Comparison of ENCODE assay signal across 10 mouse cellular contexts in the genomic region with DNA sequence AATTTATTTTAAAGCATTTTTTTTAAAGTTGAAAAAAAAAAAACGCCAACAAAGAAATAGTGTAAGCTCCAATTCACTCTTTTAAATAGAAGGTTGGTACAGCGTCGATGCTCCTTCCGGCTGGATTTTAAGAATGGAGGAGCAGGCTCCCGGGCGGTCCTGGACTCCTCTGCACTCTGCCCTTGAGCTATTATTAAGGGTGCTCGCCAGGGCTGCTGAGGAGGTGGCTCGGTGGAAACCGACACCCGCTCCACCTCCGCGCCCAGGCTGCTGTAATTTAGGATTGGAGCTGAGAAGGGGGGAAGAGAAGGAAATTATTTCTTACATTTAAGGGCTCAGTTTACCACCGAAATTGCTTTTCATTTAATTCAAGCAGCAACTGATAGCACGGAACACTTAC.
DNase-seq lines count a peak whose midpoint lies in the region; ATAC-seq and TF ChIP-seq lines count a peak whose summit lies in the region.
"Had no signal": no experiment of that assay in that cellular context is flagged by ENCODE, and none has a peak within 500 bp of the region (broad histone marks: within the 10 kb centered on the region; RNA-seq: fewer than 3 reads in every experiment).

No protein-coding gene starts in this region.

- no peaks in the 10 kb centered on the region for H3K36me3 ChIP-seq in limb, embryonic 14.5 days (ENCODE audit: control insufficient read depth, insufficient read depth, low read length)
- H3K36me3 ChIP-seq: lung, embryonic 15.5 days had no signal

- ATAC-seq in limb, embryonic 14.5 days (ENCODE audit: low FRiP score, low read depth), result no peak

- no peaks in the 10 kb centered on the region for H3K9me3 ChIP-seq in limb, embryonic 14.5 days (ENCODE audit: control insufficient read depth, low read length)
- H3K9me3 ChIP-seq: lung, embryonic 15.5 days had no signal

- WGBS in limb, embryonic 14.5 days, result 15% methylated on average over 14 of the region's 14 CpGs

- peaks cover 3% of the 10 kb centered on the region; the same call in 1 of the 2 replicates for H3K4me1 ChIP-seq in limb, embryonic 14.5 days (ENCODE audit: control insufficient read depth, insufficient read depth, low read length)
- H3K4me1 ChIP-seq: lung, embryonic 15.5 days had no signal

- no peak overlapping the region for H3K27ac ChIP-seq in limb, embryonic 14.5 days (replicated peaks; ENCODE audit: low read depth, low read length)
- H3K27ac ChIP-seq: lung, embryonic 15.5 days had no signal

- peak overlapping the region; percentile 3; the same call in 1 of the 2 replicates for H3K4me3 ChIP-seq in limb, embryonic 14.5 days (replicated peaks; ENCODE audit: low read length)
- H3K4me3 ChIP-seq: lung, embryonic 15.5 days had no signal

- DNase-seq in frontal cortex, postnatal 36 days (ENCODE audit: low spot score in 2 of 2), result peak; percentile 19 to 22
- DNase-seq in frontal cortex, postnatal 10 days (ENCODE audit: low spot score in 2 of 2), result no peak
- peak; percentile 17 for DNase-seq in thymus, postnatal 4 days
- DNase-seq in thymus, postnatal 14 days, result no peak
- DNase-seq in limb, embryonic 14.5 days (ENCODE audit: low spot score), result no peak
- DNase-seq in B cell, adult 2 months, result no peak
- no peak for DNase-seq in left cerebral cortex, adult 9 months (ENCODE audit: low spot score in 2 of 2)
- no peak for DNase-seq in testis, postnatal 14 days (ENCODE audit: low spot score)

- no peaks in the 10 kb centered on the region for H3K27me3 ChIP-seq in limb, embryonic 14.5 days (ENCODE audit: control insufficient read depth, insufficient read depth, low read length)
- H3K27me3 ChIP-seq: CH12.LX; lung, embryonic 15.5 days had no signal

- TF ChIP-seq POLR2A in limb, embryonic 14.5 days (IDR thresholded peaks at IDR 0.05; ENCODE audit: borderline replicate concordance, extremely low read depth, insufficient read depth, insufficient read length), result no peak

- H3K9ac ChIP-seq in limb, embryonic 14.5 days (ENCODE audit: low read depth, low read length, severe bottlenecking), result no peak overlapping the region
- H3K9ac ChIP-seq: lung, embryonic 15.5 days had no signal

- H3K4me2 ChIP-seq in limb, embryonic 14.5 days (replicated peaks; ENCODE audit: low read depth, low read length, severe bottlenecking), result peak overlapping the region; percentile 29
- H3K4me2 ChIP-seq: lung, embryonic 15.5 days had no signal

Comparison
In these comparisons a context has a peak if more than half of its experiments do, and no peak if none do; other contexts are left out.
1. DNase-seq: peak in frontal cortex, postnatal 36 days (2 of 2) and thymus, postnatal 4 days (single experiment); none in frontal cortex, postnatal 10 days (0 of 2), thymus, postnatal 14 days (single experiment), limb, embryonic 14.5 days (single experiment), B cell, adult 2 months (0 of 2), left cerebral cortex, adult 9 months (0 of 2) and testis, postnatal 14 days (single experiment).